Mouse (Mus musculus): ENCODE results near the gene 4430402I18Rik. TPM values are rescaled to one million over a fixed set of nuclear protein-coding genes. Genes with fewer than 3 reads are reported as not detected.

Gene 4430402I18Rik
- polyA plus RNA-seq, 1 experiment from 2014 or later, result 0.65 TPM

DNA sequence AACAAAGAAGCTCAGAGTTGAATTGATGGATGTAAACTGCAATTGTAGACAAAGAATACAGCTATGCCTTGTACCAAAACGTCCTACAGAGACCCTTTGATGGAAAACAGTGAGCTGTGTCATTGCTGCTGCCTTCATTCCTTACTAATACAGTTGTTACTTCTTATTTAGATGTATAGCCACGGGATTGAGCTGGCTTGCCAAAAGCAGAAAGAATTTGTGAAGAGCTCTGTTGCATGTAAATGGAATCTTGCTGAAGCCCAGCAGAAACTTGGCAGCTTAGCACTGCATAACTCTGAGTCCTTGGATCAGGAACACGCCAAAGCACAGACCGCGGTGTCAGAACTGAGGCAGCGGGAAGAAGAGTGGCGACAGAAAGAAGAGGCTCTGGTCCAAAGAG lies 27.3 kb upstream of the 4430402I18Rik start:
- Histone ChIP-seq H3K9ac (no peak overlapping the region), H3K27ac (peak overlapping the region; percentile 35; the same call in 1 of the 2 replicates), H3K4me3 (no peak overlapping the region), H3K36me3 (peaks cover 37% of the 10 kb centered on the region), H3K4me2 (no peak overlapping the region), H3K9me3 (no peaks in the 10 kb centered on the region), H3K4me1 (replicated peaks) (peaks cover 20% of the 10 kb centered on the region), H3K27me3 (no peaks in the 10 kb centered on the region)
- 59% methylated on average over 7 of the region's 7 CpGs for WGBS
- ATAC-seq (ENCODE audit: low FRiP score), result no peak

GRCm38 (mm10) chr19:28991391-28991790 lies 23.8 kb upstream of the 4430402I18Rik start:
- peaks cover 25% of the 10 kb centered on the region for H3K4me1 ChIP-seq (replicated peaks)
- peak overlapping the region; percentile 64 for H3K4me2 ChIP-seq
- peaks cover 24% of the 10 kb centered on the region for H3K36me3 ChIP-seq
- H3K9ac ChIP-seq, result peak overlapping the region; percentile 94
- ATAC-seq (ENCODE audit: low FRiP score), result no peak
- no peaks in the 10 kb centered on the region for H3K9me3 ChIP-seq
- 0 out of 2 replicates have a peak overlapping the region, but pooled peaks have one; percentile 93 for H3K27ac ChIP-seq
- 76% methylated on average over 5 of the region's 5 CpGs for WGBS
- peak overlapping the region; percentile 94 for H3K4me3 ChIP-seq
- no peaks in the 10 kb centered on the region for H3K27me3 ChIP-seq

GRCm38 (mm10) chr19:28990590-28991221 lies 23.1 kb upstream of the 4430402I18Rik start:
- peak; percentile 68 for ATAC-seq (ENCODE audit: low FRiP score)

DNA sequence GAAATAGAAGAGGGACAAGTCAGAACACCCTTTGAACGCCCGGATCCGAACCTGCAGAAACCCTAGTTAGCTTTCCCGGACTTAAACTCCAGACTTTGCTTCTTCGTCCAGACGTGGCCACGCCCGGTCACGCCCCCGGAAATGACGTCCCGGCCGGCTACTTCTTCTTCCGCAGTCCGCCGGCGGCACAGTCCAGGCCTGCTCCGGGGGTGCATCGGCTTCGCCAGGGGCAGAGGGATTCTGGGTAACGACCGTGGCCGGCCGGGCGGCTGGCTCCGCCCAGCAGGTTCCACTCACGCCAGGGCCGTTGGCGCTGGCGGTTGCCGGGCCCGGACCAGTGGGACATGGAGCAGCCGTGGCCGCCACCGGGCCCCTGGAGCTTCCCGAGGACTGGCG lies 22.6 kb upstream of the 4430402I18Rik start, which contains the start of gene Cdc37l1:
Gene Cdc37l1 (plus strand): TSS at position 159 of the 396 bp plus-strand sequence.
- WGBS, result under 1% methylated on average over 37 of the region's 37 CpGs
- peaks cover 13% of the 10 kb centered on the region for H3K36me3 ChIP-seq
- ATAC-seq (ENCODE audit: low FRiP score), result peak; percentile 97
- H3K4me1 ChIP-seq (replicated peaks), result peaks cover 22% of the 10 kb centered on the region
- peak within 1 kb of the TSS; percentile 94 for H3K9ac ChIP-seq
- H3K9me3 ChIP-seq, result no peaks in the 10 kb centered on the region
- H3K4me2 ChIP-seq, result peak within 1 kb of the TSS; percentile 64
- peak within 1 kb of the TSS; percentile 93 for H3K27ac ChIP-seq
- no peaks in the 10 kb centered on the region for H3K27me3 ChIP-seq
- H3K4me3 ChIP-seq, result peak within 1 kb of the TSS; percentile 94

More at GRCm38 (mm10) chr19:28990590-28991221, 23.1 kb upstream of the 4430402I18Rik start:
- peak overlapping the region; percentile 94 for H3K9ac ChIP-seq
- peak overlapping the region; percentile 64 for H3K4me2 ChIP-seq
- H3K27ac ChIP-seq, result peak overlapping the region; percentile 93
- WGBS, result under 1% methylated on average over 41 of the region's 41 CpGs
- no peaks in the 10 kb centered on the region for H3K9me3 ChIP-seq
- H3K27me3 ChIP-seq, result no peaks in the 10 kb centered on the region
- peak overlapping the region; percentile 94 for H3K4me3 ChIP-seq
- peaks cover 25% of the 10 kb centered on the region for H3K4me1 ChIP-seq (replicated peaks)
- peaks cover 18% of the 10 kb centered on the region for H3K36me3 ChIP-seq

- no peak for ATAC-seq (ENCODE audit: low FRiP score)
- H3K27ac ChIP-seq, result no peak overlapping the region
- H3K4me2 ChIP-seq, result peak overlapping the region; percentile 64
- 71% methylated on average over 8 of the region's 8 CpGs for WGBS
- no peaks in the 10 kb centered on the region for H3K27me3 ChIP-seq
- peak overlapping the region; percentile 94 for H3K9ac ChIP-seq
- peak overlapping the region; percentile 94 for H3K4me3 ChIP-seq
- H3K36me3 ChIP-seq, result peaks cover 6% of the 10 kb centered on the region; the same call in 1 of the 2 replicates
- H3K9me3 ChIP-seq, result no peaks in the 10 kb centered on the region
- peaks cover 15% of the 10 kb centered on the region for H3K4me1 ChIP-seq (replicated peaks)
These were observed 21.9 kb upstream of the 4430402I18Rik start for GRCm38 (mm10) chr19:28989515-28989914.

GRCm38 (mm10) chr19:28982617-28983016 lies 15.0 kb upstream of the 4430402I18Rik start:
- Histone ChIP-seq H3K27me3 (no peaks in the 10 kb centered on the region), H3K36me3 (no peaks in the 10 kb centered on the region), H3K4me2 (no peak overlapping the region), H3K9ac (no peak overlapping the region), H3K27ac (no peak overlapping the region), H3K4me3 (no peak overlapping the region), H3K4me1 (replicated peaks) (no peaks in the 10 kb centered on the region), H3K9me3 (no peaks in the 10 kb centered on the region)
- 82% methylated on average over 7 of the region's 7 CpGs for WGBS
- no peak for ATAC-seq (ENCODE audit: low FRiP score)

GRCm38 (mm10) chr19:28974862-28975611 lies 7.4 kb upstream of the 4430402I18Rik start:
- ATAC-seq (ENCODE audit: low FRiP score), result peak; percentile 91
- 18% methylated on average over 35 of the region's 35 CpGs for WGBS
- Histone ChIP-seq H3K9ac (peak overlapping the region; percentile 70), H3K27me3 (peaks cover 3% of the 10 kb centered on the region; the same call in 1 of the 2 replicates), H3K4me1 (replicated peaks) (peaks cover 6% of the 10 kb centered on the region), H3K4me2 (peak overlapping the region; percentile 66), H3K9me3 (no peaks in the 10 kb centered on the region), H3K4me3 (peak overlapping the region; percentile 42), H3K36me3 (no peaks in the 10 kb centered on the region), H3K27ac (peak overlapping the region; percentile 30; the same call in 1 of the 2 replicates)

DNA sequence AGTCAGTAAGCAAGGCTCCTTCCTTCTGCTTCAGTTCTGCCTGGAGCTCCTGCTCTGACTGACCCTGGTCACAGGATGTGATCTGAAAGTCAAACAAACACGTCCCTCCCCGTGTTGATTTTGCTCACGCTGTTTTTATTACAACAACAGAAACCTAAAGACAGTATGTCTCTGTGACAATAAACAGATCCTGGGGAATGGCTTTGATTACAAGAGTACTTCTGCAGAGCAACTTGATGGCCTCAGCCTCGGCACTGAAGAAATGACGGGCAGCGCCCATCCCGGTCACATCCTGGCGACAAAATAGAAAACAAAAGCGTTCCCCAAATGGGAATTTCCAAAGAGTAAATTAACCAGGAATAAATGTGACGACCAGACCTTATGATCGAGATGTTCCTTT lies 2.7 kb upstream of the 4430402I18Rik start:
- Histone ChIP-seq H3K4me2 (no peak overlapping the region), H3K9ac (no peak overlapping the region), H3K27me3 (peaks cover 3% of the 10 kb centered on the region; the same call in 1 of the 2 replicates), H3K4me1 (replicated peaks) (peaks cover 28% of the 10 kb centered on the region), H3K4me3 (no peak overlapping the region), H3K9me3 (no peaks in the 10 kb centered on the region), H3K27ac (no peak overlapping the region), H3K36me3 (no peaks in the 10 kb centered on the region)
- 76% methylated on average over 11 of the region's 11 CpGs for whole genome bisulfite sequencing
- ATAC-seq (ENCODE audit: low FRiP score), result no peak

- Histone ChIP-seq H3K27ac (no peak overlapping the region), H3K4me3 (no peak overlapping the region), H3K36me3 (no peaks in the 10 kb centered on the region), H3K9me3 (no peaks in the 10 kb centered on the region), H3K27me3 (0 out of 2 replicates have a peak, but pooled peaks cover under 1% of the 10 kb centered on the region), H3K4me1 (replicated peaks) (peaks cover 30% of the 10 kb centered on the region), H3K4me2 (no peak overlapping the region), H3K9ac (no peak overlapping the region)
- whole genome bisulfite sequencing, result 88% methylated on average over 5 of the region's 5 CpGs
- no peak for ATAC-seq (ENCODE audit: low FRiP score)
These were observed 1.6 kb upstream of the 4430402I18Rik start for GRCm38 (mm10) chr19:28969231-28969630.

DNA sequence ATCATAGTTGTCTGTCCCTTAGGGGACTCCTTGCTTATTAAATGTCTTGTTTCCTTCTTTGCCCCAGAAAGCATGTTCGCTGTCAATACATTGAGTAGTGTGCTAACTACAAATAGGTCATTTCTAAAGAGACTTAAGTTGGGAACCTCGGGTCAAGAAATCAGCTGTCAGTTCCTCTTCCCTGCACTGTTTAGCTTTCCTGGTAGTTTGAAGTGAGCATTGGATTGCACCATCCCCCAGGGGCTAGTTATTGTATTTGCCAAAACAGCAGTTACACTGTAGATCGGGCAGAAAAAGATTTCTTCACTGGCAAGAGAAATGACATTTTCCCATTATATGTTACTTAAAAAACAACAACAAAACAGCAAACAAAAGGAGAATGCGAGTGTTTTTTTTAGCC lies 578 bp upstream of the 4430402I18Rik start:
- no peak overlapping the region; the same call in 1 of the 2 replicates for H3K4me2 ChIP-seq
- 69% methylated on average over 4 of the region's 4 CpGs for WGBS

GRCm38 (mm10) chr19:28964552-28964903 lies 3.1 kb downstream of the 4430402I18Rik start:
- no peaks in the 10 kb centered on the region for H3K36me3 ChIP-seq
- peak overlapping the region; percentile 85 for H3K4me2 ChIP-seq
- no peaks in the 10 kb centered on the region for H3K9me3 ChIP-seq
- no peak; the same call in none of the 2 replicates for ATAC-seq (ENCODE audit: low FRiP score)
- 4% methylated on average over 16 of the region's 16 CpGs for WGBS
- H3K9ac ChIP-seq, result peak overlapping the region; percentile 91
- H3K27me3 ChIP-seq, result peaks cover 13% of the 10 kb centered on the region; the same call in 1 of the 2 replicates
- peak overlapping the region; percentile 88; the same call in 1 of the 2 replicates for H3K27ac ChIP-seq
- peak overlapping the region; percentile 91 for H3K4me3 ChIP-seq
- H3K4me1 ChIP-seq (replicated peaks), result peaks cover 33% of the 10 kb centered on the region

More for the DNA sequence above, 578 bp upstream of the 4430402I18Rik start:
- no peak overlapping the region for H3K9ac ChIP-seq
- no peaks in the 10 kb centered on the region for H3K27me3 ChIP-seq
- H3K27ac ChIP-seq, result no peak overlapping the region
- no peaks in the 10 kb centered on the region for H3K9me3 ChIP-seq
- peaks cover 33% of the 10 kb centered on the region for H3K4me1 ChIP-seq (replicated peaks)
- no peak for ATAC-seq (ENCODE audit: low FRiP score)
- H3K36me3 ChIP-seq, result no peaks in the 10 kb centered on the region
- H3K4me3 ChIP-seq, result no peak overlapping the region

GRCm38 (mm10) chr19:28963842-28964551 lies 3.6 kb downstream of the 4430402I18Rik start, which contains the start of gene Plpp6:
Gene Plpp6 (plus strand): TSS chr19:28963953.
- Histone ChIP-seq H3K27me3 (peaks cover 13% of the 10 kb centered on the region; the same call in 1 of the 2 replicates), H3K4me2 (peak within 1 kb of the TSS; percentile 85), H3K27ac (peak within 1 kb of the TSS; percentile 88), H3K4me1 (replicated peaks) (peaks cover 33% of the 10 kb centered on the region), H3K36me3 (no peaks in the 10 kb centered on the region), H3K4me3 (peak within 1 kb of the TSS; percentile 91), H3K9me3 (no peaks in the 10 kb centered on the region), H3K9ac (peak within 1 kb of the TSS; percentile 91)
- WGBS, result under 1% methylated on average over 73 of the region's 73 CpGs
- peak; percentile 93 for ATAC-seq (ENCODE audit: low FRiP score)

All from hindbrain, embryonic 13.5 days (tissue).